Mouse (Mus musculus) natural killer cell, adult 2 months (primary cell): ENCODE data around the gene Ccdc134.
A peak's percentile ranks its signal among the peaks of the same experiment; 100 is the strongest.

Experiments
- DNase-seq, 2 experiments: peaks; one replicate each; pipeline ENCODE4 v3.0.0; 2022; ENCODE audit warnings: low spot score in 2 of 2

The Ccdc134 gene

DNA sequence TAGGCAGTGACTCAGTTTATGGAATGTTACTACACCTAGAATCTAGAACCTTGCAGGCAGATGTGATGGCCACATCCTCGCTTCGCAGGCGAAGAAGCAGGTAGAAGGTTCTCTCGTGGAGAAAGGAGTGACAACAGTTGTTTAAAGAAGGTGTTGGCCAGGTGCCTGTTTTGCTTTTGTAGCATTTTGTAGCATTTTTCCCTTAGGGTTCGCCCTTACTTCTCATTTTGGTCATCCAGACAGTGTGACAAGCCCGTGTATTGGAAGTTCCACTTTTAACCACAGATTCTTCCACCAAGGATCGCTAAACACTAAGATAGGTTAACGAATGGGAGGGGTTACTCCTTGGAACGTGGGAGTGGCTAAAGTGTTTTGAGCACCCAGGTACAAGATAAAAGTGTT, 20.8 kb downstream of the Ccdc134 start:
- DNase-seq, result no peak

DNA sequence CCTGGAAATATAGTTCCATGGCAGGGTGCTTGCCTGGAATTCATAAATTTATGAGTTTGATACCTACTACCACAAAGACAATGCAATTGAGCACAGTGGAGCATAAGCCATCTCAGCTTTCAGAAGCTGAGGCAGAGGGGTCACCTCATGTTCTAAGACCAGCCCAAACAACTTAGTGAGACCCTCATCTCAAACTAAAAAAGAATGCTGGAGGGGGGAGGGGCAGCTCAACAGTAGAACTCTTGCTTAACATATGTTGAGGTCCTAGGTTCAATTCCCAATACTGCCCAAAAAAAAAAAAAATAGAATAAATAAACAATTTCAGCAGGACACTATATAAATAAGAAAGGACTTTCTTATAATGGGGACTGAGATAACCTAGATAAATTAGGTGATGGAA, 22.3 kb downstream of the Ccdc134 start:
- no peak for DNase-seq

DNA sequence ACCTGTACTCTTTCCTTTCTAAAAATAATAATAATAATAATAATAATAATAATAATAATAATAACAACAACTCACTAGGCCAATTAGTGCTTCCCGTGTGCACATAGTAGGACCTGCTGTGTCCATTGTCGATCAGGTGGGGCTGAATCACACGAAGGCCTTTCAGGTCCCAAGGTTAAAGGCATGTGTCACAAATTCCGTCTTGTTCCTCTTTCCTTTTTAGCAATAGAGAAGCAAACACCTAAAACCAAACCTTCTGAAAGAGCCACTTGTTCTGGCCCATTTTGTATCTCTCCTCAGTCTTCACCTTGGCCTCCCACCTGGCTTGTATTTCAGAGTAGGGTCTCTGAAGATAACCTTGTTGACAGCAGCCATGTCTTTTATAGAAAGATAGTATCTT, 23.5 kb downstream of the Ccdc134 start:
- DNase-seq, result no peak

DNA sequence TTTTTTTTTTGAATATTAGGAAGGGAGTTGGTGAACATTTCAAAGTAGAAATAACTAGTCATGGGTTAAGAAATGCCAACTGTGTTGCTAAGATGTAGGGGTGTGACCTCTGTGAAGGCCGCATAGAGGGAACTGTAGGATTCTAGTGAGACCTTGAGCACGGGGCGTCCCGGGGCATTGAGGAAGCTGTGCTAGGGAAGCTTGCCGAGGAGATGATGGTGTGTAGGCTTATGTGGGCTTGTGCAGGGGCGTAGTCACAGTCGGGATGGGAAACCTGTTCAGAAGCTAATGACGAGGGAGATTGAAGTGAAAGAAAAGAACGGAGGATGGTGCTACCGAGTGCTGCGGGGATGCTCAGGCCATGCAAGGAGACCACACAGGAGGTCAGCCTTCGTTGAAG, 24.3 kb downstream of the Ccdc134 start:
- no peak for DNase-seq

DNA sequence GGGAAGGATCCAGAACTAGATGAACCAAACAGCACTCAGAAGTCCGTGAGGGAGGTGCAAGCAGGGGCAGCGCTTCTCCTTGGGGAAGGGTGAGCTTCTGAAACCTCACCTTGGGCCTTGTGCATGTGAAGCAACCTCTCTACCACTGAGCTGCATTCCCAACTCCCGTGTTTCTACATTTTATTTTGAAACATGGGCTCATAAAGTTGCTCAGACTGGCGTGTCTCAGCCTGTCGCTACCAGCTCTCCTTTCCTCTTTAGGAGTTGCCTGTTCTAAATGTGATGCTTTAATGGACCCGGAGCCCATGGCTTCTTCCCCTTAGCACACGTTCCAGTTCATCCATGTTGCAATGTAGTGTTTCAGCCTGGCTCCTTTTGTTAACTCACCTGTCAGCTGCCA, 24.7 kb downstream of the Ccdc134 start:
- no peak for DNase-seq

DNA sequence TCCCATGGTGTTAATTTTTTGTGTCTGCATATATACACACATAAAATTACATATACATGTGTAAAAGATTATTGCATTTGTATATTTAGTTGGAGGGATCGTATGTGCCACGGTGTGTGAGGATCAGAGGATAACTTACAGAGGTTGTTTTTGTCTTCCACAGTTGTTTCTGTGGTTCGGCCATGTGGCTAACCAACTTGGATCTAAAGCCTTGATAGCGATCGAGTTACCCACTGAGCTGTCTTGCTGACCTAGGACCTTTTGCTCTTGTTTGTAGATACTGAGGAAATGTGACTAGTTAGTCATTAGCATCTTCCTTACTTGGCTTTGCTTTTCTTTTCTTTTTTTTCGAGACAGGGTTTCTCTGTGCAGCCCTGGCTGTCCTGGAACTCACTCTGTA, 28.6 kb downstream of the Ccdc134 start:
- DNase-seq, result no peak

DNA sequence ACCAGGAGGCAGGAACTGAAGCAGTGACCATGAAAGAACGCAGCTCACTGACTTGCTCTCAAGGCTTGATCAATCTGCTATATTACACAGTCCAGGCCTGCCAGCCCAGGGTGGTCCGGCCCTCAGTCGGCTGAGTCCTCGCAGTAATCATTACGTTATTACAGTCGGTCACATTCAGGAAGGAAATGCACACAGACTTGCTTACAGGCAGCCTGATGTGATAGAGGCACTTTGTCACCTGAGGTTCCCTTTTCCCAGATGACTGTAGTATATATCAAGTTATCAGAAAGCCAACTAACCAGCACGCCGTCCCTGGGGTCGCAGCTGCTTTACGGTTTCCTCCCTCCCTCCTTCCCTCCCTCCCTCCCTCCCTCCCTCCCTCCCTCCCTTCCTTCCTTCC, 29.2 kb downstream of the Ccdc134 start:
- DNase-seq, result no peak

DNA sequence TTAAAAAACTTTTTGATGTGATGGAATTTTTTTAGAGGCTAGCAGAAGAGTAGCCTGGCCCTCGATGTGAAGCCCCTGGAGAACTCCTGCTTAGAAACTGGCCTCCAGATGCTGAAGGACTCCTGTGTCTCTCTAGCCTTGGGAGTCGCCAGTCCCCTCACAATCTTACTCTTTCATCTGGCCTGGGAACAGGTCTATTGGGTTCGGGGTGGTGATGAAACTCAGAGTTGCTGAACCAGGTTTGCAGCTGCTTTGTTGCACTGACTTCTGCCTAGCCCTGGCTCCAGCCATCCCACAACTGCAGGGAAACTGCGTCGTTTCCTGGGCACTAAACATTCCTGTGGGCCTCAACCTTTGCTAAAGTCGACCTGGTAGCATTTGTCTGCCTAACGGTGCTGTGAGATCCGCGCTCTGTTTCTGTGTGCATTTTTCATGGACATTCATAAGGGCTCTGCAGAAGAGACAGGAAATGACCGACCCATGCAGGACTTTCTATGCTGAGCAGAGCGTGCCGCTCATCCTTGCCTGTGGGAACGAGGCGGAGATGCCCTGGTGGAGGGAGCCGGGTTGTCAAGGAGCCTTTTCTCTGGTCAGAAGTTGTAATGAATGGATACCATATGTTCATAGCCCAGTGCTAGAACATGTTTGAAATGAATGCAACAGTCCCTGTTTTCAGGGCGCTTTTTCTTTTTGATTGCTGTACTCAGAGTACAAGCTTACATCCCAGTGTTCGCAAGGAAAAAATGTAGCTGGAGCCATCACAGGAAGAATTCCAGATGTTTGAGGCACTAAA, 30.7 kb downstream of the Ccdc134 start:
- no peak for DNase-seq

DNA sequence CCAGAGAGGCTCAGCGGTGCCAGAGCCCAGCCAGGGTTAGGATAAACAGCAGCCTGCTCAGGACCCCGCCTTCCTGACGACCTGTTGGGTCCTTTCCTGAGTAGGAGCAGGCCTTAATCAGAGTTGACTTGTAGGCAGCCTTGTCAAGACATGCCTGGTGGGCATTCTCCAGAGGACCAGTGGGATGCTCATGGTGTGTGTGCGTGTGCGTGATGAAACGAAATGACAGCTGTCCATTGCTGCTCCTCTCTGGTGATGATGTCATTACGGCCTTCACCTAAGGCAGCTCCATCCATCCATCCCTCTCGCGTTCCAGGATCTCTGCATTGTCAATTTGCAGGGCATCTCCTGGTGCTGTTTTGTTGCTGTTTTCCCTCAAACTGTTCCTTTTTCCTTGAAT, 31.7 kb downstream of the Ccdc134 start:
- no peak for DNase-seq

DNA sequence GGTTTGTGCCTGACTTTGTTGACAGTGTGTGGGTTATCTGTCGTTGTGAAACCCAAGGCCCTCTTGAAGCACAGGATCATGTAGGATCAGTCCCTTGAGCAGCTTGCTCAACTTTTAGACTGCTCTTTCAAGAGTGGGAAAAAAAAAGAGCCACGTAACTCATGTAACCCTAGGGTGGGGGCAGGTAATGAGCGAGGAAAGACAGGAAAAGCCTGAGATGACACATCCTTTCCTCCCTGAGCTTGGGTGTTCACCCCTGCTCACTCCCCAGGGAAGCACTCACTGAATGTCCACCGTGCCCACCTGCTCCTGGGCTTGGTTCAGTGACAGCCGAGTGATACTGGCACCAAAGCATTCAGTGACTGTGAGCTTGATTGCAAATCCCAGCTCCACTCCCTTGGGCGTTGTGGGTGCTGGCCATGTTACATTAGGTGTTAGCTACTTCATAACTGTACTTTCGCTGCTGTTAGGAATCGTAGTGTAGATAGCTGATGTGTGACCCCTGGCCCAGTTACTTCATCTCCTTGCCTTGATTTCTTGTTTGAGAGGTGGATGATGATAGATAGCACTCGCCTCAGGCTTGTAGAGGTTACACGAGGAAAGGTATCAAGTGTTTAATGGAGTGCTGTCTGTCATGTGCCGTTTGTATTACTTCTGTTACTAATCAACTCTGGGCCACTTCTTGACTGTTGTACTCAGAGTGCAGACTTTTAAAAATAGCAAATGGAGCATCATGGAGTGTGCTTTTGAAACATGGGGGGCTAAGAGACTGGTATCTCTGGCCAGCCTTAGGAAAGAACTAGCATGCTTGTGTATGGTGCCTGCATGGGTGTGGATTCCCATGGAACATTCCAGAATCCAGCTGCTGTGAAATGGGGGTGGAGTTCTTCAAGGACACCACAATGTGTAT, 33.3 kb downstream of the Ccdc134 start:
- DNase-seq, result no peak

DNA sequence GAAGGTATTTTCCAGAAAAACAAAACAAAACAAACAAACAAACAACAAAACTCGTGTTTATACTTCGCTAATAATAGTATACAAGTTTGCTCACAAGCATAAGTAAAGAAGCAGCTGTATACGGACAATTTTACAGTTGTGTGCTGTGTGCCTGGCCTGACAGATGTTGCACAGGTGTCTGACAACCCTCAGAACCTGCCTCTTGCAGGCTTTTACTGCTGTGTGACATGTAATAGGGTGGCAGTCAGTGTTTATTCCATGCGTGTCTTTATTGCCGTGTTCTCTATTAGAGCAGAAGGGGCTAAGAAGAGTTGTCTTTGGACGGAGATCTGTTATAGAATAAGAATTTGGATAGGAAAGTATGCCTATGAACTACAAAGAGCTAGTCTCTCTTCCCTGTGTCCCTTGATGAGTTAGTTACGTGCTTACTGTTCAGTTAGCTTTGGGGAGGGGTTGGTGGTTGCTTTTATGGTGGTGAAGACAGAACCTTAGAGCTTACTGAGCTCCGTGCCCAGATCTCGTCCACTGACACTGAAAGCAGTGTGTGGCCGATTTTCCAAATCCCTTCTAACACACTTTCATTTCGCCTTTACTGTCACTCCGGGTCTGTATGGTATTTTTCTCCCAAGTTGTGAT, 34.4 kb downstream of the Ccdc134 start:
- no peak for DNase-seq

DNA sequence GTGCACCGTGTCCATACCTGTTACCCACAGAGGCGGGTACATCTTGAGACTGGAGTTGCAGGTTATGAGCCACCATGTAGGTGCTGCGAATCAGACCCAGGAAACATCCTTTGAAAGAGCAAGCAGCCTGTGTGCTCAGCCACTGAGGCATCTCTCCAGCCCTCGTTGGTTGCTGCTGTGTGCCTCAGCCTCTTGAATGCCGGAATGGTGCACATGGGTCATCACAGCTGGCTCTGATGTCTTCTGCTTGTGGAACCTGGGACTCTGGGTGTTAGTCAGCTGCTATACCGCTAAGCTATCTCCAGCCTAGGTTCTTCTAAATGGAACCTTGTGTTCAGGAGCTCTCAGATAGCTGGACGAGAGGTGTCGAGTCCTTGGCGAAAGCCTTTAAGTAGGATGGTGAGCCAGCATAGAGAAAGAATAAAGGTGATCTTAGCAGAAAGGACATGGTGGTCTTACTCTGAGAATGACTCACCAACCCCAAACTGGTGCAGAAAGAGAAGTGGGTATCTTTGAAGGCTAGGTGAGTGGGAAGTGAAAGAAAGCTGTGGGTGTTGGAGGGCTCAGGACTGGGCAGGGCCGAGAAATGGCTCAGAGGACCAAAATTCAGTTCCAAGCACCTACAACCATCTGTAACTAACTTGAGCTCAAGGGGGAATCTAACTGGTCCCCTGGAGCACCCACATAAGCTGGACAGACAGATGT, 35.8 kb downstream of the Ccdc134 start:
- peak in 1 of 2 experiments; percentile 60 for DNase-seq

DNA sequence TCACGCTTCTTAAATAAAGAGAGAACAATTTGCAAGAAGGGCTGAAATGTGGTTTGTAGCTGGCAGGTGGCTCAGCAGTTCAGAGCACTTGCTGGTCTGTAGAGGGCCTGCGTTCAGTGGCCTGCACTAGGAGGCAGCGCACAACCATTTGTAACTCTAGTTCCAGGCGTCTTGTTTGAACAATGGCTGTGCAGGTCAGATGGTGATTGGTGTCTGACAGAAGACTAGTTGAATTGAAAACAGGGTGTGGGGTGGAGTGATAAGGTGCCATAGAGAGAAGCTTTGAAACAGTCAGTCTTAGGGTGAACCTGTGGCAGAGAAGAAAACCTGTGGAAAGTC, 36.3 kb downstream of the Ccdc134 start:
- no peak for DNase-seq

DNA sequence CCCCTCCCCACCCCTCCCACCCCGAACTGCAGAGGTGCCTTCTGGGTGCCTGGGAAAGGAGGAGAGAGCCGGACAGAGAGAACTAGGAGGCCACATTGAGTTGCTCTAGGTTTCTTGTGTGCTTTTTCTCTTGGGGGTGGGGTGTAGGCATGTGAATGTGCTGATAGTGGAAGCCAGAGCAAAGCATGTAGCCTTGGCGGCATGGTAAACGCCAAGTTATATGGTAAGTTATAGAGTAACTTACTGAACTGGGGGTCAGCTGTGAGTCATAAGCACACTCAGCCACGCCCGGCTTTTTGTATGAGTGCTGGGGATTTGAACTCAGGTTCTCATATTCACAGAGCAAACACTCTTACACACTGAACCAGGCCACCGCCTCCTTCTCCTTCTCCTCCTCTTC, 36.8 kb downstream of the Ccdc134 start:
- DNase-seq, result no peak

DNA sequence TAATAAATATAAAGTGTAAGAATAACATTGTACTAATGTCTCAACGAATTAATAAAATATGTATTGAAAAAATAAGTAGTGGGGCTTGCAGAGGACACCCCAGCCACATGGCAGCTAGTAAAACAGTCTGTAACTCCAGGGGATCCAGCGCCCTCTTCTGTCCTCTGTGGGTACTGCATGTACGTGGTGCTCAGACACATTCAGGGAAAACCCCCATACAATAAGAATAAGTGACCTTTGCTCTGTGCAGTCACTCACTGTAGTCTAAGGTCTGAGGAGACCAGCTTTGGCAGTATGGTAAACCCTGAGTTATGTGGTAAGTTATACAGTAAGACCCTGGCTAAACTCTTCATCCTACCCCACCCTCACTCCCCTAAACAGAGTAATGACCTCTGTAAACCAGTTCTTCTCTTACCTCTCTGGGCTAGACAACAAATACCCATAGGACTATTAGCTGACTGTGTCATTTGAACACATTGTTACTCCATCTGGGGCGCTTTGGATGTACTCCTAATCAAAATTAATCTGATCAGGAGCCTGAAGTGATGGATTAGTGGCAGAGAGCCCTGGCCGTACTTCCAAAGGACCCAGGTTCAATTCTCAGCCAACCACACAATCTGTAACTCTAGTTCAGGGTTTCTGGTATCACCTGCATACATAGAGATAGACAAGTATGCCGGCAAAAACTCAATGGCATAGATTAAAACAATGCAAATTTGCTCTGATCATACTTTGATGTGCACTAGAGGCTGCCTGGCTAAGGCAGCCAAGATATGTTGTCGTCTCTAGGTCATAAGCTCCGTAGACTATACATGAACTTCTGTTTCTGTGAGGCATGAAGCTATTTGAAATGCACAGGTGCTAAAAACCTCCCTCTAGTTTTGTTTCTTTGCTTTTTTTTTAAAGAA, 37.9 kb downstream of the Ccdc134 start:
- DNase-seq, result peak; percentile 91 to 92

DNA sequence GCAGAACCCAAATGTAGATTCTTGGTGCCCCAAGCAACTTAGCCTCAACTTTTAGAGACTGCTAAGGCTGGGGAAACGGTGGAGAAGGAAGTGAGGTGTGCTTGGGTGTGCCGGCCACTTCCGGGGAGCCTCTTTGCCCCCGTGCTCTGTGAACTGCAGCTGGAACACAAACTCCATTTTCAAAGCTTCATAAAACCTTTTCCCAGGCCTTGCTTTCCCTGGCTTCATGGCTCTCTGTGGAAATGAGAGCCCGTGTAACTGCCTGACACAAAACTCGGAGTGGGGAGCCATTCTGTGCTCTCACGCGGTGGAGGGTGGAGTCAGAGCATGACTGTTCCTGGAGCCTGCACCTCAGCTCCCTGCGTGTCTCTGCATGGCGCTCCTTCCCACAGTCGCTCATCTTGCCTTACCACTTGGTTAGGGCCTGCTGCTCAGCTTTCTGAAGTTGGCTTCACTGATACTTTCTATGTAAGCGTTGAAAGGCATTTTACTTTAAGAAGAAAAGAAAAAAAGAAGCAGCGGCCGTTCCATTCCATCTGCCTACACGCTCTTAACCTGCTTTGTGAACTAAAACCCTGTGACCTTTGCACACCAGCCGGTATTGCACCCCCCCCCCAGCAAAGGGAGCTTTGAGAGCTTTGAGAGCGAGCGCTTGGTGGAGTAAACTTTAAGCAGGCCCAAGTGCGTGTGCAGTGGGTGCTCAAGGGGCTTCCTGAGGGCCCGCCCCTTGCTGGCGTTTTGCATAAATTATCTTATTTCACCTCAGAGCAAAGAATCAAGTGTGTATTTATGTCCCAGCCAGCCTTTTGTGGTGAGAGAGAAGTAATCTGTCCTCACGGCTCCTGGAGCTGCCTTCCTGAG, 38.7 kb downstream of the Ccdc134 start:
- peak; percentile 50 to 69 for DNase-seq

DNA sequence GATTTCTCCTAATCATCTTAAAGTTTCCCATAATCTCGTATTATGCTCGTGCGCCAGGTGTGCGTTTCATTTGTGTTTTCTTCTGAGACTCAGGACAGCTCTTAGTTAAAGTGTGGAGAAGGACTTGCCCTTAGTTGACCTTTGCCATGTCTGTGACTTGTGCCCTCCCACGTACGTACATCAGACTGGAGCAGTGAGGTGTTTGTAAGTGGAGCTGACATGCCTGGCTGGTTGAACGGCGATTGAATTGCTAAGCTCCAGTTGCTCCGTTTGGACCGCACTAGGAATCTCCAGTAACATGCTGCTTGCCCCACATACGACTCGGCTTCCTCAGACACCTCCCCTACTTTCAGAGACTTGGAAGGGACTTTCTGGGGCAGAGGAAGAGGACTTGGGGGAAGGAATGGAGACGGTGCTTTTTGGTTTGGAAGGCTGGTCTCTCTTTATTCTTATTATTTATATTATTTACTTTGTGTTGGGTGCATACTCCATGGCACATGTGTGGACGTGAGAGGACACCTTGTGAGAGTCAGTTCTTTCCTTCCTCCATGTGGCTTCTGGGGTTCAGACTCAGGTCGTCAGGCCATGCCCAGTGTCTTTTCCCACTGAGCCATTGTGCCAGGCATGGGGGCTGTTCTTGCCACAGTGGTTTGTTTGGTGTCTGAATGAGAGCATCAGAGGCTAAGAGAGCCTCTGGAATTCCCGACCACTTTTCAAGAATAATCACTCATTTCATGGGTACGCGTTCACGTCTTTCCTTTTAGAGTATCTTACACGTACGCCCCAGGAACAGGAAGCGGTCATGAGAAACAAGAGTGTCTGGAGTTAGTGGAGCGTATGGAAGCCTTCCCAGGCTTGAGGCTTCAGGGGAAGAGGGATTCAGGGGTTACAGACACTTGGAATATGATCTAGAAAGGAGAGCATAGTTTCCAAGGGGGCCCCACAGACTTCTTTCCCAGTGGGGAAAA, 39.8 kb downstream of the Ccdc134 start:
- no peak for DNase-seq

DNA sequence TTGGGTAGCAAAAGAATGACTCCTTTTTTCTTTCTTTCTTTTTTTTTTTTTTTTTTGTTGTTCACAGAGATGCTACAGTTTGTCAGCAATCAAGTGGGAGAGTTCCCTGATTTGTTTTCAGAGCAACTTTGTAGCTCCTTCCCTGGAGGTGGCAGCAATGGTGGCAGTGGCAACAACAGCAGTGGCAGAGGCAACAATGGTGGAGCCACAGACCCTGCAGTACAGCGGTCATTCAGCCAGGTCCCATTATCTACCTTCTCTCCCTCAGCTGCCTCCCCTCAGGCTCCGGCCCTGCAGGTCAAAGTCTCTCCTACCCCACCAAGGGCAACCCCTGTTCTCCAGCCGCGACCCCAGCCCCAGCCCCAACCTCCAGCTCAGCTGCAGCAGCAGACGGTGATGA, 41.9 kb downstream of the Ccdc134 start:
- no peak for DNase-seq
